7 mouse cellular contexts compared by ENCODE assay signal in genomic region chr8:70139981-70140380, GRCm38 (mm10). TPM values are rescaled to one million over a fixed set of nuclear protein-coding genes. Genes with fewer than 3 reads are reported as not detected.
DNase-seq lines count a peak whose midpoint lies in the region; ATAC-seq lines count a peak whose summit lies in the region.

No protein-coding gene starts in this region.

- peaks cover 61% of the 10 kb centered on the region for H3K36me3 ChIP-seq in megakaryocyte, embryonic 14.5 days (replicated peaks; ENCODE audit: low read length)
- H3K36me3 ChIP-seq in embryonic facial prominence, embryonic 15.5 days = peaks cover 44% of the 10 kb centered on the region
- peaks cover 53% of the 10 kb centered on the region for H3K36me3 ChIP-seq in limb, embryonic 12.5 days
- peaks cover 28% of the 10 kb centered on the region for H3K36me3 ChIP-seq in stomach, embryonic 14.5 days (ENCODE audit: control insufficient read depth, insufficient read depth, low read length)

- H3K4me3 ChIP-seq in megakaryocyte, embryonic 14.5 days (replicated peaks) = peak overlapping the region; percentile 96
- H3K4me3 ChIP-seq in embryonic facial prominence, embryonic 15.5 days (replicated peaks) = peak overlapping the region; percentile 92
- H3K4me3 ChIP-seq in limb, embryonic 12.5 days (replicated peaks) = peak overlapping the region; percentile 82
- H3K4me3 ChIP-seq in stomach, embryonic 14.5 days (ENCODE audit: low read depth, low read length) = peak overlapping the region; percentile 63

- H3K27ac ChIP-seq in embryonic facial prominence, embryonic 15.5 days (replicated peaks) = peak overlapping the region; percentile 92
- peak overlapping the region; percentile 85 for H3K27ac ChIP-seq in limb, embryonic 12.5 days
- H3K27ac ChIP-seq in stomach, embryonic 14.5 days (ENCODE audit: low read length) = peak overlapping the region; percentile 49; the same call in 1 of the 2 replicates

- ATAC-seq in megakaryocyte, adult 5-6 weeks (ENCODE audit: poor library complexity, severe bottlenecking) = no peak
- no peak for ATAC-seq in embryonic facial prominence, embryonic 15.5 days (ENCODE audit: insufficient number of reproducible peaks, low FRiP score, low TSS enrichment, low read depth)
- ATAC-seq in limb, embryonic 12.5 days (ENCODE audit: insufficient number of reproducible peaks, insufficient read depth, low FRiP score, low TSS enrichment, low read depth) = no peak
- ATAC-seq in stomach, embryonic 14.5 days (ENCODE audit: insufficient number of reproducible peaks, insufficient read depth, low FRiP score, low read depth) = no peak
- ATAC-seq in CD4-positive, CD25-positive, alpha-beta regulatory T cell, adult 4 months = no peak

- 10% methylated on average over 9 of the region's 9 CpGs for WGBS in embryonic facial prominence, embryonic 15.5 days
- WGBS in limb, embryonic 12.5 days = 12% methylated on average over 9 of the region's 9 CpGs
- 6% methylated on average over 9 of the region's 9 CpGs for WGBS in stomach, embryonic 14.5 days

- peak overlapping the region; percentile 93 for H3K9ac ChIP-seq in embryonic facial prominence, embryonic 15.5 days
- H3K9ac ChIP-seq in limb, embryonic 12.5 days (replicated peaks) = peak overlapping the region; percentile 75
- H3K9ac ChIP-seq in stomach, embryonic 14.5 days (replicated peaks; ENCODE audit: low read depth, low read length) = peak overlapping the region; percentile 58

- H3K4me1 ChIP-seq in megakaryocyte, embryonic 14.5 days = peaks cover 41% of the 10 kb centered on the region
- H3K4me1 ChIP-seq in embryonic facial prominence, embryonic 15.5 days = peaks cover 21% of the 10 kb centered on the region
- peaks cover 17% of the 10 kb centered on the region for H3K4me1 ChIP-seq in limb, embryonic 12.5 days (replicated peaks)
- peaks cover 19% of the 10 kb centered on the region for H3K4me1 ChIP-seq in stomach, embryonic 14.5 days (ENCODE audit: control insufficient read depth, insufficient read depth, low read length)

- no peaks in the 10 kb centered on the region for H3K9me3 ChIP-seq in megakaryocyte, embryonic 14.5 days
- no peaks in the 10 kb centered on the region for H3K9me3 ChIP-seq in embryonic facial prominence, embryonic 15.5 days (replicated peaks)
- H3K9me3 ChIP-seq in limb, embryonic 12.5 days = no peaks in the 10 kb centered on the region
- no peaks in the 10 kb centered on the region for H3K9me3 ChIP-seq in stomach, embryonic 14.5 days (ENCODE audit: control insufficient read depth, low read depth, low read length)

- H3K27me3 ChIP-seq in megakaryocyte, embryonic 14.5 days (replicated peaks) = no peaks in the 10 kb centered on the region
- no peaks in the 10 kb centered on the region for H3K27me3 ChIP-seq in embryonic facial prominence, embryonic 15.5 days
- H3K27me3 ChIP-seq in limb, embryonic 12.5 days = no peaks in the 10 kb centered on the region
- no peaks in the 10 kb centered on the region for H3K27me3 ChIP-seq in stomach, embryonic 14.5 days (ENCODE audit: control insufficient read depth, insufficient read depth, low read length)

- peak overlapping the region; percentile 78 for H3K4me2 ChIP-seq in embryonic facial prominence, embryonic 15.5 days (replicated peaks)
- H3K4me2 ChIP-seq in limb, embryonic 12.5 days = peak overlapping the region; percentile 63
- H3K4me2 ChIP-seq in stomach, embryonic 14.5 days (replicated peaks; ENCODE audit: low read depth, low read length) = peak overlapping the region; percentile 46

- DNase-seq in spleen, adult 12 weeks (ENCODE audit: low spot score) = no peak

RNA-seq across cellular contexts. Expression of gene Mef2b, which starts 0.5 kb away (rescaled TPM):
- polyA plus RNA-seq in megakaryocyte, embryonic 14.5 days (2012; ENCODE audit: insufficient read depth, low replicate concordance) = 1.3 and 1.9 TPM in 2 replicates
- total RNA-seq in megakaryocyte, adult 5-6 weeks (2015) = 0.39 TPM in 1 of 2 replicates, not detected in the other
- total RNA-seq in megakaryocyte, adult 5-6 weeks (2017) = not detected in 2 replicates
- polyA plus RNA-seq in embryonic facial prominence, embryonic 15.5 days (2015; fragmentation: Nextera tagmentation; extraction: Ambion mirVana) = 9.1 and 12.4 TPM in 2 replicates
- polyA plus RNA-seq in limb, embryonic 12.5 days (2016; fragmentation: Nextera tagmentation; extraction: Ambion mirVana) = 0.49 and 1.1 TPM in 2 replicates
- polyA plus RNA-seq in stomach, embryonic 14.5 days (2014; fragmentation: Nextera tagmentation; extraction: Ambion mirVana) = 0.32 TPM in 1 of 2 replicates, not detected in the other
- polyA plus RNA-seq in CD4-positive, CD25-positive, alpha-beta regulatory T cell, adult 4 months (2017; shearing (Covaris generic)) = 1 to 10 TPM in 1 of 2 experiments, not detected in 1; 1.5 TPM

RNA-seq across cellular contexts. Expression of gene Borcs8, which starts 0.7 kb away (rescaled TPM):
- polyA plus RNA-seq in megakaryocyte, embryonic 14.5 days (2012; ENCODE audit: insufficient read depth, low replicate concordance) = 20.7 and 53.5 TPM in 2 replicates
- 35.3 and 51.3 TPM in 2 replicates for total RNA-seq in megakaryocyte, adult 5-6 weeks (2015)
- total RNA-seq in megakaryocyte, adult 5-6 weeks (2017) = 32.2 and 35.8 TPM in 2 replicates
- 55.3 and 65.4 TPM in 2 replicates for polyA plus RNA-seq in embryonic facial prominence, embryonic 15.5 days (2015; fragmentation: Nextera tagmentation; extraction: Ambion mirVana)
- 44.7 and 47.6 TPM in 2 replicates for polyA plus RNA-seq in limb, embryonic 12.5 days (2016; fragmentation: Nextera tagmentation; extraction: Ambion mirVana)
- polyA plus RNA-seq in stomach, embryonic 14.5 days (2014; fragmentation: Nextera tagmentation; extraction: Ambion mirVana) = 45.9 and 57.4 TPM in 2 replicates
- 10 to 100 TPM; 76.8 to 91.1 TPM for polyA plus RNA-seq in CD4-positive, CD25-positive, alpha-beta regulatory T cell, adult 4 months (2017; shearing (Covaris generic))

RNA-seq across cellular contexts. Expression of gene Rfxank, which starts 1.0 kb away (rescaled TPM):
- polyA plus RNA-seq in megakaryocyte, embryonic 14.5 days (2012; ENCODE audit: insufficient read depth, low replicate concordance) = 8.9 and 18.5 TPM in 2 replicates
- 13.6 and 16.3 TPM in 2 replicates for total RNA-seq in megakaryocyte, adult 5-6 weeks (2015)
- 12.5 and 14.5 TPM in 2 replicates for total RNA-seq in megakaryocyte, adult 5-6 weeks (2017)
- polyA plus RNA-seq in embryonic facial prominence, embryonic 15.5 days (2015; fragmentation: Nextera tagmentation; extraction: Ambion mirVana) = 18.9 and 22.2 TPM in 2 replicates
- 26.6 and 28.4 TPM in 2 replicates for polyA plus RNA-seq in limb, embryonic 12.5 days (2016; fragmentation: Nextera tagmentation; extraction: Ambion mirVana)
- polyA plus RNA-seq in stomach, embryonic 14.5 days (2014; fragmentation: Nextera tagmentation; extraction: Ambion mirVana) = 12.1 and 20.0 TPM in 2 replicates
- polyA plus RNA-seq in CD4-positive, CD25-positive, alpha-beta regulatory T cell, adult 4 months (2017; shearing (Covaris generic)) = 10 to 100 TPM; 67.2 to 81.8 TPM

RNA-seq across cellular contexts. Expression of gene Nr2c2ap, which starts 8.8 kb away (rescaled TPM):
- polyA plus RNA-seq in megakaryocyte, embryonic 14.5 days (2012; ENCODE audit: insufficient read depth, low replicate concordance) = 14.3 TPM in 1 of 2 replicates, not detected in the other
- total RNA-seq in megakaryocyte, adult 5-6 weeks (2015) = 19.5 and 25.6 TPM in 2 replicates
- total RNA-seq in megakaryocyte, adult 5-6 weeks (2017) = 4.7 and 7.1 TPM in 2 replicates
- polyA plus RNA-seq in embryonic facial prominence, embryonic 15.5 days (2015; fragmentation: Nextera tagmentation; extraction: Ambion mirVana) = 33.0 and 33.3 TPM in 2 replicates
- 21.4 and 22.7 TPM in 2 replicates for polyA plus RNA-seq in limb, embryonic 12.5 days (2016; fragmentation: Nextera tagmentation; extraction: Ambion mirVana)
- 28.5 and 29.1 TPM in 2 replicates for polyA plus RNA-seq in stomach, embryonic 14.5 days (2014; fragmentation: Nextera tagmentation; extraction: Ambion mirVana)
- 10 to 100 TPM; 43.0 to 59.3 TPM for polyA plus RNA-seq in CD4-positive, CD25-positive, alpha-beta regulatory T cell, adult 4 months (2017; shearing (Covaris generic))

RNA-seq across cellular contexts. Expression of gene Ncan, which starts 19.3 kb away (rescaled TPM):
- polyA plus RNA-seq in megakaryocyte, embryonic 14.5 days (2012; ENCODE audit: insufficient read depth, low replicate concordance) = not detected in 2 replicates
- not detected in 2 replicates for total RNA-seq in megakaryocyte, adult 5-6 weeks (2015)
- not detected in 2 replicates for total RNA-seq in megakaryocyte, adult 5-6 weeks (2017)
- 0.79 and 1.5 TPM in 2 replicates for polyA plus RNA-seq in embryonic facial prominence, embryonic 15.5 days (2015; fragmentation: Nextera tagmentation; extraction: Ambion mirVana)
- polyA plus RNA-seq in limb, embryonic 12.5 days (2016; fragmentation: Nextera tagmentation; extraction: Ambion mirVana) = 0.56 and 1.1 TPM in 2 replicates
- 1.9 and 2.1 TPM in 2 replicates for polyA plus RNA-seq in stomach, embryonic 14.5 days (2014; fragmentation: Nextera tagmentation; extraction: Ambion mirVana)
- polyA plus RNA-seq in CD4-positive, CD25-positive, alpha-beta regulatory T cell, adult 4 months (2017; shearing (Covaris generic)) = not detected
